Mouse (Mus musculus) embryonic facial prominence, embryonic 14.5 days (tissue): ENCODE measurements at regions not wholly inside any gene's neighbourhood (a gene's known extent, or its start where the extent isn't known, plus 50 kb on each side); places are given as distances from the start of the nearest gene placed in this dataset.

ENCODE experiments used
- ATAC-seq: fragments of 200-750 bp; cut with Nextera tagmentation; 2 replicates; pipeline ENCODE4 v1.8.0; 2017; ENCODE audit warnings: low read depth, moderate number of reproducible peaks, moderate TSS enrichment
- DNase-seq: peaks from one replicate; pipeline ENCODE4 v3.0.0-alpha.2; 2015; ENCODE audit warnings: low spot score
- H3K27ac ChIP-seq: fragments of 300-500 bp; sonication (generic); replicated peaks from 2 replicates; pipeline ENCODE4 v1.5.1; 2014; ENCODE audit warnings: low read depth, mild to moderate bottlenecking, low read length, moderate library complexity
- H3K27me3 ChIP-seq: fragments of 300-500 bp; sonication (generic); replicated peaks from 2 replicates; pipeline ENCODE4 v1.6.1; 2014; ENCODE audit warnings: low read length; ENCODE audit not compliant: control insufficient read depth, insufficient read depth
- H3K36me3 ChIP-seq: fragments of 300-500 bp; sonication (generic); 2 replicates; pipeline ENCODE4 v1.6.1; 2014; ENCODE audit warnings: low read length, mixed read lengths; ENCODE audit not compliant: control insufficient read depth, insufficient read depth
- H3K4me1 ChIP-seq: fragments of 300-500 bp; sonication (generic); 2 replicates; pipeline ENCODE4 v1.6.1; 2014; ENCODE audit warnings: antibody characterized with exemption, low read length; ENCODE audit not compliant: control insufficient read depth, insufficient read depth
- H3K4me2 ChIP-seq: fragments of 300-500 bp; sonication (generic); 2 replicates; pipeline ENCODE4 v1.6.1; 2014; ENCODE audit warnings: low read depth, mild to moderate bottlenecking, low read length, moderate library complexity, mixed read lengths
- H3K4me3 ChIP-seq: fragments of 300-500 bp; sonication (generic); 2 replicates; pipeline ENCODE4 v1.5.1; 2014; ENCODE audit warnings: low read depth, mild to moderate bottlenecking, low read length
- H3K9ac ChIP-seq: fragments of 300-500 bp; sonication (generic); 2 replicates; pipeline ENCODE4 v1.6.1; 2014; ENCODE audit warnings: low read depth, mild to moderate bottlenecking, low read length, moderate library complexity, mixed read lengths
- H3K9me3 ChIP-seq: fragments of 300-500 bp; sonication (generic); 2 replicates; pipeline ENCODE4 v1.6.1; 2016; ENCODE audit warnings: low read length; ENCODE audit not compliant: control insufficient read depth
- WGBS: fragments of 180-500 bp; shearing (Covaris S2); extraction: QIAGEN DNeasy Blood & Tissue Kit; methylation state at CpG from one replicate; pipeline ENCODE4 v1.1.7; 2014; 5-methylcytosine and 5-hydroxymethylcytosine counted together

DNA sequence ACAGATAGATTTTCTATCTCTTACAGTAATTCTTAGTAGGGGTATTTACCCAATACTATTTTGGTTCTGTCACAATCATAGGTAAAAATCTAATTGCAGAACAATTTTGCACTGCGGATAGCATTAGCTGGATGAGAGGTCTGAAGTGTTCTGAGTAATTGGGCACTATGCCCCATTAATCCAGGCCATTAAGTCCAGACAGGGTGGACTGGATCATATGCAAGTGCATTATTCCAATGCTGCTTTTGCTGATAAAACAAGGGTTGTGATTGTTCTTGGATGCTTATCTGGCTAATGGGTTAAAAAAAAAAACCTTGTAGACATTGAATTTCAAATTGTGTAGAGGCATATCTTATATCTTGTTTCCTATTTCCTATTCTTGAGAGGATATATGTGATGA lies 1732.6 kb upstream of the Gm6569 start:
- H3K4me1 ChIP-seq, result no peaks in the 10 kb centered on the region
- no peaks in the 10 kb centered on the region for H3K9me3 ChIP-seq
- H3K4me2 ChIP-seq, result no peak overlapping the region
- no peak overlapping the region for H3K27ac ChIP-seq
- H3K36me3 ChIP-seq, result no peaks in the 10 kb centered on the region
- ATAC-seq, result no peak
- 91% methylated on average over 1 of the region's 1 CpGs for WGBS
- no peak overlapping the region for H3K4me3 ChIP-seq
- no peak overlapping the region for H3K9ac ChIP-seq
- H3K27me3 ChIP-seq, result no peaks in the 10 kb centered on the region
- no peak for DNase-seq

DNA sequence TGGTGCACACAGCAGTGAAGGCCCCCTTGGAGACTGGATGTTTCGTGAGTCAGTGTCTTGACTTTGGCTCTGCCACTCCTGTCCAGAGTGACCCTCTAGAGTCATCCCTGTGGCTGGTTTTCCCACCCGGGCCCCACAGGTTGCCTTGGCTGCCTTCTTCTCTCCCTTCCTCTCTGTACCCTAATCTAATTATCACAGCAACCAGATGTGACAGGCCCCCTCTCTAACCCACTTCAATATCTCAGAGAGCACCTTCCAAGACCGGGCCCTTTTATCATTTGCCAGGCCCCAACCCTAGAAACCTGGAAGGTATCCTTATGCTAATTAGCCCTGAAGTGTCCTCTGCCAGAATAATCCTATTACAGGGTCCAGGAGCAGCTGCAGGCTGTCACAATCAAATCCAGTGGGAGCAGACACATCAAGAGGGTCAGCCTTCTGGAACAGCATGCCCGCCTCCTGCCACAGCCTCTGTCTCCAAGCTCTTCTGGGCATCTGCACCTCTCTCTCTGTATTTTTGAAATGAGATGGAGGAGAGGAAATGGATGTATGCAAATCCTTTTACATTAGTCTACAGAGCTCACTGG lies 1728.4 kb upstream of the Gm6569 start:
- no peak for ATAC-seq
- 46% methylated on average over 4 of the region's 4 CpGs for WGBS
- Histone ChIP-seq H3K9ac (no peak overlapping the region), H3K27me3 (no peaks in the 10 kb centered on the region), H3K27ac (no peak overlapping the region), H3K4me1 (no peaks in the 10 kb centered on the region), H3K9me3 (no peaks in the 10 kb centered on the region), H3K4me2 (no peak overlapping the region), H3K4me3 (no peak overlapping the region), H3K36me3 (no peaks in the 10 kb centered on the region)
- no peak for DNase-seq

GRCm38 (mm10) chr15:72110520-72110919 lies 1723.8 kb upstream of the Gm6569 start:
- Histone ChIP-seq H3K4me3 (no peak overlapping the region), H3K27ac (no peak overlapping the region), H3K4me2 (no peak overlapping the region), H3K36me3 (no peaks in the 10 kb centered on the region), H3K9ac (no peak overlapping the region), H3K9me3 (no peaks in the 10 kb centered on the region), H3K4me1 (no peaks in the 10 kb centered on the region), H3K27me3 (no peaks in the 10 kb centered on the region)
- DNase-seq, result no peak
- no peak for ATAC-seq
- 76% methylated on average over 1 of the region's 1 CpGs for WGBS

GRCm38 (mm10) chr15:72116772-72117171 lies 1717.6 kb upstream of the Gm6569 start:
- H3K27me3 ChIP-seq, result no peaks in the 10 kb centered on the region
- no peak overlapping the region for H3K4me2 ChIP-seq
- 80% methylated on average over 4 of the region's 4 CpGs for WGBS
- no peaks in the 10 kb centered on the region for H3K9me3 ChIP-seq
- H3K36me3 ChIP-seq, result no peaks in the 10 kb centered on the region
- no peak overlapping the region for H3K9ac ChIP-seq
- no peak overlapping the region for H3K27ac ChIP-seq
- ATAC-seq, result no peak
- no peaks in the 10 kb centered on the region for H3K4me1 ChIP-seq
- DNase-seq, result no peak
- no peak overlapping the region for H3K4me3 ChIP-seq

DNA sequence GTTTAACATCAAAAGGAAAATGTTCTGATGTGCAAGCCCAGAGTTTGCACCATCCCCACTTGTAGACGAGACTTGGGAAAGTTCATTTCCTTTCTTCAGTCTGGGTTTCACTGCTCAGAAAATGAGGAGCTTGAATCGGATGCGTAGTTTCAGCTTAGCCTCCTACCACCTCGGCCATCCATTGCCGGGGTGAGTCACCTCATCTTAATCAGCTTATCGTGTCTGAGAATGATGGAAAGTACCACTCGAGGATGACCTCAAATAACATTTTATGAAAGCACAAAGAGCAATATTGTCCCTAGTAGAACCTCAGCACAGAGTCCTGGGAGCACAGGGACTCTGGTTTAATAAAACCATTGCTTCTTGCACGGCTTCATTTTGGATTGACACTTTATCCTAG lies 1700.1 kb upstream of the Gm6569 start:
- H3K4me1 ChIP-seq, result no peaks in the 10 kb centered on the region
- 73% methylated on average over 8 of the region's 8 CpGs for WGBS
- no peak overlapping the region for H3K27ac ChIP-seq
- H3K27me3 ChIP-seq, result no peaks in the 10 kb centered on the region
- H3K36me3 ChIP-seq, result no peaks in the 10 kb centered on the region
- no peak for ATAC-seq
- no peak for DNase-seq
- H3K9me3 ChIP-seq, result no peaks in the 10 kb centered on the region
- H3K4me2 ChIP-seq, result no peak overlapping the region
- no peak overlapping the region for H3K4me3 ChIP-seq
- no peak overlapping the region for H3K9ac ChIP-seq

DNA sequence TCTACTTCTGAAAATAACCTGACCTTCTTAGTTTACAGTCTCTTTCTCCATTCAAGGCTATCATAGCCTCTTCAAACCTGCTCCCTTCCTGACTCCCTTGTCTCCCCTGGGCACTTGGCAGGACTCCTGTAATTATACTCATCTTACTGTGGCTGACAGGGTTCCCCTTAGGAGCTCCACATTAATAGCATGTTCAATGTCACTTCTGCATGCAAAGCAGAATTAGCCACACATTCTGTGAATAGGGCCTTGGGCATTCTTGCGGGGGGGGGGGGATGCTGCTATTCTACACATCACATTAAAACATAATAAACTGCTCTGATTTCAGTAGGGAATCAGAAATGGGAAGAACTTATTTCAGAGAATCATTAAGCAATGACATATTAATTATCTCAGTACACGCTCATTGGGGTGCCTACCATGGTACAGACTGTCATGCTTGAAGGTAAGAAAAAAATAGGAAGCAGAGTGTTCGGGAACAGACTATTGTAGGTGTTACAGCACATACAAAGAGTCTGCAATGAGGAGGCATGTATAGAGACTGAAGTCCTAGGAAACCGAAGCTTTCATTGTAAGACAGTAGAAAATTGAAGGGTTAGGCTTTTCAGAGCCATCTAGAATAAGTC lies 1698.3 kb upstream of the Gm6569 start:
- Histone ChIP-seq H3K9me3 (no peaks in the 10 kb centered on the region), H3K4me3 (no peak overlapping the region), H3K4me1 (no peaks in the 10 kb centered on the region), H3K4me2 (no peak overlapping the region), H3K27ac (no peak overlapping the region), H3K9ac (no peak overlapping the region), H3K27me3 (no peaks in the 10 kb centered on the region), H3K36me3 (no peaks in the 10 kb centered on the region)
- ATAC-seq (no peak), DNase-seq (no peak)
- WGBS, result 81% methylated on average over 4 of the region's 4 CpGs

- Histone ChIP-seq H3K27me3 (no peaks in the 10 kb centered on the region), H3K9me3 (no peaks in the 10 kb centered on the region), H3K4me3 (no peak overlapping the region), H3K4me1 (no peaks in the 10 kb centered on the region), H3K9ac (no peak overlapping the region), H3K4me2 (no peak overlapping the region), H3K36me3 (no peaks in the 10 kb centered on the region), H3K27ac (no peak overlapping the region)
- WGBS, result 75% methylated on average over 2 of the region's 2 CpGs
- DNase-seq (no peak), ATAC-seq (no peak)
These were observed 1694.2 kb upstream of the Gm6569 start for GRCm38 (mm10) chr15:72140122-72140521.

- DNase-seq (no peak), ATAC-seq (no peak)
- no peaks in the 10 kb centered on the region for H3K9me3 ChIP-seq
- H3K4me3 ChIP-seq, result no peak overlapping the region
- 88% methylated on average over 6 of the region's 6 CpGs for WGBS
- H3K36me3 ChIP-seq, result no peaks in the 10 kb centered on the region
- H3K27me3 ChIP-seq, result no peaks in the 10 kb centered on the region
- H3K4me1 ChIP-seq, result no peaks in the 10 kb centered on the region
- no peak overlapping the region for H3K9ac ChIP-seq
- H3K4me2 ChIP-seq, result no peak overlapping the region
- no peak overlapping the region for H3K27ac ChIP-seq
These were observed 1683.8 kb upstream of the Gm6569 start for GRCm38 (mm10) chr15:72150581-72150980.

GRCm38 (mm10) chr15:72158505-72158904 lies 1675.9 kb upstream of the Gm6569 start:
- no peaks in the 10 kb centered on the region for H3K36me3 ChIP-seq
- no peak overlapping the region for H3K27ac ChIP-seq
- 55% methylated on average over 3 of the region's 3 CpGs for WGBS
- ATAC-seq, result no peak
- no peaks in the 10 kb centered on the region for H3K27me3 ChIP-seq
- no peaks in the 10 kb centered on the region for H3K9me3 ChIP-seq
- H3K4me1 ChIP-seq, result no peaks in the 10 kb centered on the region
- no peak for DNase-seq
- no peak overlapping the region for H3K4me3 ChIP-seq
- no peak overlapping the region for H3K9ac ChIP-seq
- no peak overlapping the region for H3K4me2 ChIP-seq
